Mouse (Mus musculus): Measurements from ENCODE around the gene Igsf6. TPM values are rescaled to one million over a fixed set of nuclear protein-coding genes. Genes with fewer than 3 reads are reported as not detected.

The Igsf6 gene
- polyA plus RNA-seq, 1 experiment, result 2.7 TPM

DNA sequence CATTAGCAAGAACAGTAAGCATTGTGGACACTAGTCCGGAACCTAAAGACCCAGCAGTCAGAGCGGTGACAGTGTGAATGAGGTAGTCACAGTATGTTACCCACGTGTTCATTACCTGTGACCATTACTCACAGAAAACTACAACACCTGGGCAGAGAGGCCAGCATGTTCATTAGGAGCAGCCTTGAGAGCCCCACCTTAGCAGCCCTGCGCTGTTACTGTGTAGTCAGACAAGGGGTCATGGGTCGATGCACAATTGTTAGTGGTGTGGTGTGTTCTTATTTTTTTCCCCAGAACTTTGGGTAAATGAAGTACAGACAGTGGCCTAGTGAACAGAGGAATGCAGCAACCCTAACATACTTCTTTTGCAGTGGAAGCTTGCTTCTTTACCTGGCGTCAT lies 2.9 kb upstream of the Igsf6 start:
- H3K27ac ChIP-seq (replicated peaks; ENCODE audit: low read depth, low read length), result no peak overlapping the region
- H3K4me1 ChIP-seq (ENCODE audit: control insufficient read depth, insufficient read depth, insufficient read length, low read length), result peaks cover 12% of the 10 kb centered on the region
- H3K4me3 ChIP-seq (ENCODE audit: insufficient read depth, low read depth, low read length), result no peak overlapping the region

GRCm38 (mm10) chr7:121075416-121075815 lies 1.0 kb upstream of the Igsf6 start:
- Histone ChIP-seq H3K4me1 (ENCODE audit: control insufficient read depth, insufficient read depth, insufficient read length, low read length) (peaks cover 12% of the 10 kb centered on the region), H3K4me3 (ENCODE audit: insufficient read depth, low read depth, low read length) (no peak overlapping the region), H3K27ac (replicated peaks; ENCODE audit: low read depth, low read length) (peak overlapping the region; percentile 74)

DNA sequence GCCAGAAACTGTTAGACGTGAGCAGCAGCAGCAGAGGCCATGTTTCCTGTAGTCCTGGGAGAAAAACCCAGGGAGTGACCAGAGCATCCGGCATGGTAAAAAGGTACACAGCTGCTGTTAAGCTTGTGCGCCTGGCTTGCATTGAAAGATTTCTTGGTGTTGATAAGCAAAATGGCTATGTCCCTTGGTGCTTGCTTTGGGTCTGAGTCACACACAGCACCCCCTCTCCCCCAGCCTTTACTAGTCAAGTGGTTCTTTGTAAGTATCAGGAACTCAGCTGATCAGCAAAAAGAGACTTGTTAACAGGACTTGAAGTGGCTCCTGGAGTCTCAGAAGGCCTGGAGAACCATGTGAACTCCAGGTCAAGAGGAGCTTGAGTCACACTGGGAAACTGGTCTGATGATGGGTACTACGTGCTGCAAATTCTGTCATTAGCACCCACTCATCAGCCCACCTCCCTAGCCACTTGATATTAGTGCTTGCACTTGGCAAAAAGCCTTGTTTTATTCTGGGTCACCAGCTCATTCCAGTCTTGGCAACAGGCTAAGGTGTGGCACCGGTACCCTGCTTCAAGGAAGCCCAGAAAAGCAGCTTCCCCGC lies 529 bp upstream of the Igsf6 start:
- H3K4me3 ChIP-seq (ENCODE audit: insufficient read depth, low read depth, low read length), result no peak overlapping the region
- peak overlapping the region; percentile 74 for H3K27ac ChIP-seq (replicated peaks; ENCODE audit: low read depth, low read length)
- H3K4me1 ChIP-seq (ENCODE audit: control insufficient read depth, insufficient read depth, insufficient read length, low read length), result peaks cover 12% of the 10 kb centered on the region

GRCm38 (mm10) chr7:121072506-121072905 lies 1.9 kb downstream of the Igsf6 start:
- H3K27ac ChIP-seq (replicated peaks; ENCODE audit: low read depth, low read length), result peak overlapping the region; percentile 11; the same call in 1 of the 2 replicates
- peaks cover 12% of the 10 kb centered on the region for H3K4me1 ChIP-seq (ENCODE audit: control insufficient read depth, insufficient read depth, insufficient read length, low read length)
- H3K4me3 ChIP-seq (ENCODE audit: insufficient read depth, low read depth, low read length), result no peak overlapping the region

- Histone ChIP-seq H3K4me1 (ENCODE audit: control insufficient read depth, insufficient read depth, insufficient read length, low read length) (peaks cover 12% of the 10 kb centered on the region), H3K27ac (replicated peaks; ENCODE audit: low read depth, low read length) (no peak overlapping the region), H3K4me3 (ENCODE audit: insufficient read depth, low read depth, low read length) (no peak overlapping the region)
Measured at GRCm38 (mm10) chr7:121071276-121071675, 3.1 kb downstream of the Igsf6 start.

GRCm38 (mm10) chr7:121064309-121064708 lies 10.1 kb downstream of the Igsf6 start:
- peaks cover 2% of the 10 kb centered on the region; the same call in 1 of the 2 replicates for H3K4me1 ChIP-seq (ENCODE audit: control insufficient read depth, insufficient read depth, insufficient read length, low read length)
- no peak overlapping the region for H3K27ac ChIP-seq (replicated peaks; ENCODE audit: low read depth, low read length)
- H3K4me3 ChIP-seq (ENCODE audit: insufficient read depth, low read depth, low read length), result no peak overlapping the region

- peaks cover 7% of the 10 kb centered on the region; the same call in 1 of the 2 replicates for H3K4me1 ChIP-seq (ENCODE audit: control insufficient read depth, insufficient read depth, insufficient read length, low read length)
- H3K4me3 ChIP-seq (ENCODE audit: insufficient read depth, low read depth, low read length), result no peak overlapping the region
- peak overlapping the region; percentile 45 for H3K27ac ChIP-seq (replicated peaks; ENCODE audit: low read depth, low read length)
Measured at GRCm38 (mm10) chr7:121059477-121060218, 14.7 kb downstream of the Igsf6 start.

DNA sequence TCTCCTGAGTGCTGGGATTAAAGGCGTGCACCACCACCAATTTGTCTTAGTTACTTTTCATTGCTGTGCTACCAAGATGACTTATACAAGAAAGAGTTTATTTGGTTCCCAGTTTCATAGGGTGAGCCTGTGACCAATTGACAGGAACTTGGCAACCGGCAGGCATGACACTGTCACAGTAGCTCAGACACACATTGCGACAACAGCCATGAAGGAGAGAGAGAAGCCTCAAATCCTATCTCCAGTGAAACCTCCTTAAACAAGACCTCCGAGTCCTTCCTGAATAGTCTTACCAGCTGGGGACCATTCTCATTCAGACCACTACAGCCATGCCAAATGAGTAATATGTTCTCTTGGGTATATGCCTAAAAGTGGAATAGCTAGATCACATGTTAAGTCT lies 21.3 kb downstream of the Igsf6 start:
- Histone ChIP-seq H3K27ac (replicated peaks; ENCODE audit: low read depth, low read length) (no peak overlapping the region), H3K4me3 (ENCODE audit: insufficient read depth, low read depth, low read length) (no peak overlapping the region), H3K4me1 (ENCODE audit: control insufficient read depth, insufficient read depth, insufficient read length, low read length) (no peaks in the 10 kb centered on the region)

DNA sequence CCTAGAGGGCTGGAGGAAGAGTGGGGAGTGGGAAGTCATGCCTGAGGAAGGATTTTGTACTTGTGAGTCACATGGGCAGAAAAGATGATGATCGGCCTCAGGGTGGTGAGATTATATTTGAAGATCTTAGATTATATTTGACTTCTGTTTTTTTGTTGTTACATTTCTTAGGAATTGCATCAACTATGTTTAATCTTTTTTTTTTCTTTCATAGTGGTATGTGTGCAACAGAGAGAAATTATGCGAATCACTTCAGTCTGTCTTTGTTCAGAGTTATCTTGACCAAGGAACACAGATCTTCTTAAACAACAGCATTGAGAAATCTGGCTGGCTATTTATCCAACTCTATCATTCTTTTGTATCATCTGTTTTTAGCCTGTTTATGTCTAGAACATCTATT lies 26.7 kb downstream of the Igsf6 start:
- H3K4me1 ChIP-seq (ENCODE audit: control insufficient read depth, insufficient read depth, insufficient read length, low read length), result peaks cover 4% of the 10 kb centered on the region; the same call in 1 of the 2 replicates
- no peak overlapping the region for H3K4me3 ChIP-seq (ENCODE audit: insufficient read depth, low read depth, low read length)
- no peak overlapping the region for H3K27ac ChIP-seq (replicated peaks; ENCODE audit: low read depth, low read length)

DNA sequence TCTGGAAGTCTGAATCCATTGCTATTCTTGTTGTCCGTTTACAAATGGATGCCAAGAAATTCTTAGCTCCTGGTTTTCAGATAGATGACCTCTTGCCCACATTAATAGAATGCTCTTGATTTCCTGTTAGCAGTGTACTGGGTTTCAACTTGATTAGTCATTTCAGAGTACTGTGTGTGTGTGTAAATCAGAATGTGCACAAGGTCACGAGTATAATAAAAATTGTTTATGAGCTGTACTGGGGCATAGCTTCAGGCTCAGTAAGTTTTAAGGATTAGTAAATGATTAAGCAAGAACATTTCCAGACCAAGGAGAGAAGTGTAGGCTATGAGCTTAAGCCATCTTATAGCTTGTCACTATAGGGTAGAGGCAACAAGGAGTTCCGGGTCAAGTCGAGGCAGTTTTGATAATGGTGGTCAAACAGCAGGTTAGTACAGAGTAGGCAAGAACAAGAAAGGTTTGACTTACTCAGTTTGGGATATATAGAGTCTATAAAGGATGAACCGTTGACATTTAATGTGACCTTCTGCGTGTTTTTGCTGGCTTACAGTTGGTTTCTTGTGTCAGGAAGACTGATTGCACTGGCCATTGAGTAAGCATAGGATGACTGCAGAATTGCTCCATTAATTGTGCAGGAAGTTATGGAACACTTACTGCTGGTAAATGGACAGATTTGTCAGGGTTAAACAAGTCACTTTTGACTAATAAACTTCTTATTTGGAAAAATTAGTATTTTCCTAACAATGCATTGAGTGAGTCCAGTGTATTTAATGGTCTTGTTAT lies 28.5 kb downstream of the Igsf6 start:
- Histone ChIP-seq H3K4me1 (ENCODE audit: control insufficient read depth, insufficient read depth, insufficient read length, low read length) (peaks cover 7% of the 10 kb centered on the region; the same call in 1 of the 2 replicates), H3K4me3 (ENCODE audit: insufficient read depth, low read depth, low read length) (no peak overlapping the region), H3K27ac (replicated peaks; ENCODE audit: low read depth, low read length) (peak overlapping the region; percentile 90)

- Histone ChIP-seq H3K27ac (replicated peaks; ENCODE audit: low read depth, low read length) (no peak overlapping the region), H3K4me1 (ENCODE audit: control insufficient read depth, insufficient read depth, insufficient read length, low read length) (peaks cover 7% of the 10 kb centered on the region; the same call in 1 of the 2 replicates), H3K4me3 (ENCODE audit: insufficient read depth, low read depth, low read length) (no peak overlapping the region)
Measured at GRCm38 (mm10) chr7:121044251-121044650, 30.1 kb downstream of the Igsf6 start.

DNA sequence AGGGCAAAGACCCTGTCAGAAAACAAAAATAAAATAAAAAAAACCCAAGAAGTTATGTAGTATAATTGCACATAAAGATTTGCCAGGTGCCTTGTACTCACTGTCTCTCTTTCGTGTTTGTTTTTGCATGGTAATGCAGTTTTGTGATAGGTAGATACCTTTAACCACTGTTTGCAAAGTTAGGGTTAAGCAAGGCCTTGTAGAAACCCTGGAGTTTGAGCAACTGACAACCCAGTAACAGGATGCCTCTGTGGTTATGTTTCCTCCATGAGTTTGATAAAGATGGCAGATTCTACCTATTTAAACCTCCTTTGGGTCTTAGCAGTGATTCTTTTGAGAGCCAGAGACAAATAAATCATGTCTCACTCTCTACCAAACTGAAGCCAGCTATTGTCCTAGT lies 30.9 kb downstream of the Igsf6 start:
- no peak overlapping the region for H3K4me3 ChIP-seq (ENCODE audit: insufficient read depth, low read depth, low read length)
- H3K27ac ChIP-seq (replicated peaks; ENCODE audit: low read depth, low read length), result no peak overlapping the region
- peaks cover 7% of the 10 kb centered on the region; the same call in 1 of the 2 replicates for H3K4me1 ChIP-seq (ENCODE audit: control insufficient read depth, insufficient read depth, insufficient read length, low read length)

- H3K4me1 ChIP-seq (ENCODE audit: control insufficient read depth, insufficient read depth, insufficient read length, low read length), result peaks cover 7% of the 10 kb centered on the region; the same call in 1 of the 2 replicates
- no peak overlapping the region for H3K4me3 ChIP-seq (ENCODE audit: insufficient read depth, low read depth, low read length)
- no peak overlapping the region for H3K27ac ChIP-seq (replicated peaks; ENCODE audit: low read depth, low read length)
Measured at GRCm38 (mm10) chr7:121043004-121043403, 31.4 kb downstream of the Igsf6 start.

DNA sequence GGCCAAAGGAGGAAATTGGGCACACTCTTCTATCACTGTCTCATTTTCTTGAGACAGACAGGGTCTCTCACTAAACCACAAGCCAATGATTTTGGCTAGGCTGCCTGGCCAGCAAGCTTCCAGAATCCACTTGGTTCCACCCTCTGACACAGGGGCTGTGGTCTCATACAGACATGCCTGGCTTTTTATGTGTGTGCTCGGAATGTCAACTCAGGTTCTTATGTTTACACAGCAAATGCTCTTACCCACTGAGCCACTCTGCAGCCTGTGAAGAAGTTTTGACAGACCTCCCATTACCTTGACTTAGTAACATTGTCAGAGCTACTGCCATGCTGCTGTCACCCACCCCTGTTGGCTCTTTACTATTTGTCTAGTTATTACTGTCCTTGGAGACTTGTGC lies 32.4 kb downstream of the Igsf6 start:
- Histone ChIP-seq H3K4me1 (ENCODE audit: control insufficient read depth, insufficient read depth, insufficient read length, low read length) (peaks cover 7% of the 10 kb centered on the region; the same call in 1 of the 2 replicates), H3K27ac (replicated peaks; ENCODE audit: low read depth, low read length) (no peak overlapping the region), H3K4me3 (ENCODE audit: insufficient read depth, low read depth, low read length) (no peak overlapping the region)

DNA sequence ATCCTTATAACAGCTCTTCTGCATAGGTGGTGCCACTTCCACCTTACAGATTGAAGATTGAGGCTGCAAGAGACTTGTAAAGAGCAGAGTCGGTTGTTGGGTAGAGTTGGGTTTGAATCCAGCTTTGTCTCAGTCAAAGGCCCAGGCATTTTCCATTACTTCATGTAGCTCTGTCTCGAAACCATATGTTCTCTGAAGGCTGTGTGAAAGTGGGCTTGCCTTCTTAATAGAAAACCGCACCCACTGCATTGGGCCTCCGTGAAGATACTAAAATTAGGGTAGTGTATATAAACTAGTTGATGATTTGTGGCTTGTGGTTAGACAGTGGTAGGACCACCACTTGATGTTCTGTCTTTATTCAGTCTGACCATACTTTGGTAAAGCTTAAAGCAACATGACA lies 33.8 kb downstream of the Igsf6 start:
- H3K4me1 ChIP-seq (ENCODE audit: control insufficient read depth, insufficient read depth, insufficient read length, low read length), result peaks cover 5% of the 10 kb centered on the region; the same call in 1 of the 2 replicates
- H3K4me3 ChIP-seq (ENCODE audit: insufficient read depth, low read depth, low read length), result no peak overlapping the region
- no peak overlapping the region for H3K27ac ChIP-seq (replicated peaks; ENCODE audit: low read depth, low read length)

Data from brown adipose tissue, adult 24 weeks (tissue).